Mouse (Mus musculus) erythroblast, embryonic 14.5 days (primary cell): ENCODE measurements around the gene Frmd4a. TPM values are rescaled to one million over a fixed set of nuclear protein-coding genes. Genes with fewer than 3 reads are reported as not detected.

Experiments used
- H3K27me3 ChIP-seq: 2 replicates; pipeline ENCODE4 v1.6.1; 2012; ENCODE audit warnings: inconsistent platforms; ENCODE audit not compliant: control insufficient read depth
- H3K36me3 ChIP-seq: 2 replicates; pipeline ENCODE4 v1.6.1; 2012; ENCODE audit warnings: mild to moderate bottlenecking, inconsistent platforms; ENCODE audit not compliant: control insufficient read depth
- H3K4me1 ChIP-seq: 2 replicates; pipeline ENCODE4 v1.6.1; 2012; ENCODE audit warnings: inconsistent platforms; ENCODE audit not compliant: control insufficient read depth
- H3K4me3 ChIP-seq: replicated peaks from 2 replicates; pipeline ENCODE3; 2012; ENCODE audit warnings: moderate library complexity, mild to moderate bottlenecking, inconsistent platforms
- H3K9me3 ChIP-seq: 2 replicates; pipeline ENCODE4 v1.6.1; 2012; ENCODE audit warnings: low read length, inconsistent platforms, mixed read lengths; ENCODE audit not compliant: control insufficient read depth
- GATA1 ChIP-seq: IDR thresholded peaks from 2 replicates; pipeline ENCODE4 v1.6.1; 2012; ENCODE audit warnings: low read length, inconsistent platforms, mixed read lengths
- TAL1 ChIP-seq: IDR thresholded peaks from 3 replicates; pipeline ENCODE4 v1.6.1; 2012; ENCODE audit warnings: low read length, inconsistent platforms, mixed read lengths
- polyA plus RNA-seq: library from polyadenylated mRNA; stranded (reverse); fragments of >175 nt; gene quantifications from 2 replicates; pipeline ENCODE4 v1.2.3, GENCODE M21; 2012

Gene Frmd4a
- polyA plus RNA-seq, 1 experiment, result 5.0 TPM

GRCm38 (mm10) chr2:4648094-4648493 lies 630.6 kb downstream of the Frmd4a start:
- H3K4me3 ChIP-seq, result no peak overlapping the region
- no peaks in the 10 kb centered on the region for H3K27me3 ChIP-seq
- H3K4me1 ChIP-seq, result peaks cover 16% of the 10 kb centered on the region
- peaks cover 58% of the 10 kb centered on the region for H3K36me3 ChIP-seq
- no peaks in the 10 kb centered on the region for H3K9me3 ChIP-seq
- TF ChIP-seq GATA1 (no peak), TAL1 (no peak)

GRCm38 (mm10) chr2:4649646-4650045 lies 632.1 kb downstream of the Frmd4a start:
- Histone ChIP-seq H3K4me1 (peaks cover 16% of the 10 kb centered on the region), H3K4me3 (peak overlapping the region; percentile 79)

GRCm38 (mm10) chr2:4651500-4652285 lies 634.2 kb downstream of the Frmd4a start, which contains the start of gene Prpf18:
Gene Prpf18, minus strand, starts transcription at chr2:4652113.
- no peaks in the 10 kb centered on the region for H3K27me3 ChIP-seq
- TF ChIP-seq TAL1 (no peak), GATA1 (no peak)

More at GRCm38 (mm10) chr2:4649646-4650045, 632.1 kb downstream of the Frmd4a start:
- Histone ChIP-seq H3K27me3 (no peaks in the 10 kb centered on the region), H3K9me3 (no peaks in the 10 kb centered on the region), H3K36me3 (peaks cover 44% of the 10 kb centered on the region)
- no peak for TF ChIP-seq GATA1
- no peak for TF ChIP-seq TAL1

GRCm38 (mm10) chr2:4660677-4661076 lies 643.2 kb downstream of the Frmd4a start:
- TF ChIP-seq GATA1, result no peak
- no peak for TF ChIP-seq TAL1
- Histone ChIP-seq H3K4me1 (peaks cover 4% of the 10 kb centered on the region), H3K4me3 (no peak overlapping the region), H3K27me3 (no peaks in the 10 kb centered on the region), H3K36me3 (no peaks in the 10 kb centered on the region), H3K9me3 (no peaks in the 10 kb centered on the region; the same call in 1 of the 2 replicates)

More at GRCm38 (mm10) chr2:4651500-4652285, 634.2 kb downstream of the Frmd4a start, which contains the start of gene Prpf18:
- Histone ChIP-seq H3K4me1 (peaks cover 16% of the 10 kb centered on the region), H3K9me3 (no peaks in the 10 kb centered on the region), H3K4me3 (peak within 1 kb of the TSS; percentile 79), H3K36me3 (peaks cover 23% of the 10 kb centered on the region)
